Mouse (Mus musculus): ENCODE measurements around the gene Celf2. TPM values are rescaled to one million over a fixed set of nuclear protein-coding genes. Genes with fewer than 3 reads are reported as not detected.

Gene Celf2
- polyA plus RNA-seq, 1 experiment from 2014 or later: 92.4 TPM

GRCm38 (mm10) chr2:6730860-6731259 is 778.5 kb downstream of the Celf2 start:
- 51% methylated on average over 3 of the region's 3 CpGs for WGBS
- Histone ChIP-seq H3K27ac (ENCODE audit: low read length) (no peak overlapping the region), H3K9me3 (ENCODE audit: control insufficient read depth, low read length) (no peaks in the 10 kb centered on the region), H3K4me3 (ENCODE audit: low read length) (no peak overlapping the region), H3K36me3 (ENCODE audit: control insufficient read depth, insufficient read depth, low read length) (no peaks in the 10 kb centered on the region), H3K27me3 (ENCODE audit: control insufficient read depth, insufficient read depth, low read depth, low read length) (no peaks in the 10 kb centered on the region), H3K9ac (ENCODE audit: low read length) (no peak overlapping the region), H3K4me2 (ENCODE audit: low read depth, low read length) (no peak overlapping the region), H3K4me1 (replicated peaks; ENCODE audit: control insufficient read depth, insufficient read depth, low read length) (0 out of 2 replicates have a peak, but pooled peaks cover 3% of the 10 kb centered on the region)
- no peak for ATAC-seq (ENCODE audit: low read depth)

GRCm38 (mm10) chr2:6729984-6730383 is 779.4 kb downstream of the Celf2 start:
- H3K4me1 ChIP-seq (replicated peaks; ENCODE audit: control insufficient read depth, insufficient read depth, low read length): 0 out of 2 replicates have a peak, but pooled peaks cover 3% of the 10 kb centered on the region
- WGBS: 56% methylated on average over 9 of the region's 9 CpGs
- no peak overlapping the region for H3K4me3 ChIP-seq (ENCODE audit: low read length)
- no peak overlapping the region for H3K9ac ChIP-seq (ENCODE audit: low read length)
- H3K4me2 ChIP-seq (ENCODE audit: low read depth, low read length): no peak overlapping the region
- H3K9me3 ChIP-seq (ENCODE audit: control insufficient read depth, low read length): no peaks in the 10 kb centered on the region
- no peak overlapping the region for H3K27ac ChIP-seq (ENCODE audit: low read length)
- no peaks in the 10 kb centered on the region for H3K27me3 ChIP-seq (ENCODE audit: control insufficient read depth, insufficient read depth, low read depth, low read length)
- H3K36me3 ChIP-seq (ENCODE audit: control insufficient read depth, insufficient read depth, low read length): no peaks in the 10 kb centered on the region
- no peak for ATAC-seq (ENCODE audit: low read depth)

- ATAC-seq (ENCODE audit: low read depth): peak; percentile 36; the same call in 1 of the 2 replicates
- Histone ChIP-seq H3K9ac (ENCODE audit: low read length) (no peak overlapping the region), H3K4me2 (ENCODE audit: low read depth, low read length) (no peak overlapping the region), H3K27me3 (ENCODE audit: control insufficient read depth, insufficient read depth, low read depth, low read length) (no peaks in the 10 kb centered on the region), H3K36me3 (ENCODE audit: control insufficient read depth, insufficient read depth, low read length) (no peaks in the 10 kb centered on the region), H3K9me3 (ENCODE audit: control insufficient read depth, low read length) (no peaks in the 10 kb centered on the region), H3K4me3 (ENCODE audit: low read length) (no peak overlapping the region), H3K4me1 (replicated peaks; ENCODE audit: control insufficient read depth, insufficient read depth, low read length) (0 out of 2 replicates have a peak, but pooled peaks cover 3% of the 10 kb centered on the region), H3K27ac (ENCODE audit: low read length) (no peak overlapping the region)
- WGBS: 83% methylated on average over 2 of the region's 2 CpGs
Measured at GRCm38 (mm10) chr2:6728840-6729252, 780.5 kb downstream of the Celf2 start.

GRCm38 (mm10) chr2:6727366-6727765 is 782.0 kb downstream of the Celf2 start:
- no peaks in the 10 kb centered on the region for H3K27me3 ChIP-seq (ENCODE audit: control insufficient read depth, insufficient read depth, low read depth, low read length)
- no peaks in the 10 kb centered on the region for H3K9me3 ChIP-seq (ENCODE audit: control insufficient read depth, low read length)
- ATAC-seq (ENCODE audit: low read depth): no peak
- 81% methylated on average over 5 of the region's 5 CpGs for WGBS
- H3K4me2 ChIP-seq (ENCODE audit: low read depth, low read length): no peak overlapping the region
- H3K4me3 ChIP-seq (ENCODE audit: low read length): no peak overlapping the region
- H3K4me1 ChIP-seq (replicated peaks; ENCODE audit: control insufficient read depth, insufficient read depth, low read length): 0 out of 2 replicates have a peak, but pooled peaks cover 3% of the 10 kb centered on the region
- no peak overlapping the region for H3K27ac ChIP-seq (ENCODE audit: low read length)
- no peaks in the 10 kb centered on the region for H3K36me3 ChIP-seq (ENCODE audit: control insufficient read depth, insufficient read depth, low read length)
- H3K9ac ChIP-seq (ENCODE audit: low read length): no peak overlapping the region

GRCm38 (mm10) chr2:6726071-6726470 is 783.3 kb downstream of the Celf2 start:
- H3K27ac ChIP-seq (ENCODE audit: low read length): 0 out of 2 replicates have a peak overlapping the region, but pooled peaks have one; percentile 13
- no peaks in the 10 kb centered on the region for H3K27me3 ChIP-seq (ENCODE audit: control insufficient read depth, insufficient read depth, low read depth, low read length)
- H3K9me3 ChIP-seq (ENCODE audit: control insufficient read depth, low read length): no peaks in the 10 kb centered on the region
- no peak overlapping the region for H3K9ac ChIP-seq (ENCODE audit: low read length)
- H3K4me1 ChIP-seq (replicated peaks; ENCODE audit: control insufficient read depth, insufficient read depth, low read length): 0 out of 2 replicates have a peak, but pooled peaks cover 5% of the 10 kb centered on the region
- H3K4me3 ChIP-seq (ENCODE audit: low read length): no peak overlapping the region
- H3K36me3 ChIP-seq (ENCODE audit: control insufficient read depth, insufficient read depth, low read length): no peaks in the 10 kb centered on the region
- no peak overlapping the region for H3K4me2 ChIP-seq (ENCODE audit: low read depth, low read length)
- ATAC-seq (ENCODE audit: low read depth): peak; percentile 47; the same call in 1 of the 2 replicates
- WGBS: 63% methylated on average over 8 of the region's 8 CpGs

- H3K27me3 ChIP-seq (ENCODE audit: control insufficient read depth, insufficient read depth, low read depth, low read length): no peaks in the 10 kb centered on the region
- H3K27ac ChIP-seq (ENCODE audit: low read length): no peak overlapping the region
- 0 out of 2 replicates have a peak, but pooled peaks cover 3% of the 10 kb centered on the region for H3K4me1 ChIP-seq (replicated peaks; ENCODE audit: control insufficient read depth, insufficient read depth, low read length)
- no peaks in the 10 kb centered on the region for H3K9me3 ChIP-seq (ENCODE audit: control insufficient read depth, low read length)
- no peak for ATAC-seq (ENCODE audit: low read depth)
- H3K4me3 ChIP-seq (ENCODE audit: low read length): no peak overlapping the region
- H3K36me3 ChIP-seq (ENCODE audit: control insufficient read depth, insufficient read depth, low read length): no peaks in the 10 kb centered on the region
- H3K4me2 ChIP-seq (ENCODE audit: low read depth, low read length): no peak overlapping the region
- 61% methylated on average over 2 of the region's 2 CpGs for WGBS
- H3K9ac ChIP-seq (ENCODE audit: low read length): no peak overlapping the region
Measured at GRCm38 (mm10) chr2:6723602-6724001, 785.8 kb downstream of the Celf2 start.

GRCm38 (mm10) chr2:6721460-6722401 is 787.6 kb downstream of the Celf2 start:
- Histone ChIP-seq H3K9ac (ENCODE audit: low read length) (no peak overlapping the region), H3K4me3 (ENCODE audit: low read length) (peak overlapping the region; percentile 26), H3K27ac (ENCODE audit: low read length) (no peak overlapping the region), H3K9me3 (ENCODE audit: control insufficient read depth, low read length) (no peaks in the 10 kb centered on the region), H3K27me3 (ENCODE audit: control insufficient read depth, insufficient read depth, low read depth, low read length) (no peaks in the 10 kb centered on the region), H3K4me1 (replicated peaks; ENCODE audit: control insufficient read depth, insufficient read depth, low read length) (0 out of 2 replicates have a peak, but pooled peaks cover 3% of the 10 kb centered on the region), H3K4me2 (ENCODE audit: low read depth, low read length) (peak overlapping the region; percentile 48), H3K36me3 (ENCODE audit: control insufficient read depth, insufficient read depth, low read length) (no peaks in the 10 kb centered on the region)
- WGBS: 25% methylated on average over 17 of the region's 17 CpGs
- 0 out of 2 replicates have a peak, but pooled peaks have one; percentile 46 for ATAC-seq (ENCODE audit: low read depth)

- 42% methylated on average over 11 of the region's 11 CpGs for WGBS
- Histone ChIP-seq H3K36me3 (ENCODE audit: control insufficient read depth, insufficient read depth, low read length) (no peaks in the 10 kb centered on the region), H3K4me2 (ENCODE audit: low read depth, low read length) (peak overlapping the region; percentile 48), H3K4me1 (replicated peaks; ENCODE audit: control insufficient read depth, insufficient read depth, low read length) (0 out of 2 replicates have a peak, but pooled peaks cover 3% of the 10 kb centered on the region), H3K9me3 (ENCODE audit: control insufficient read depth, low read length) (no peaks in the 10 kb centered on the region), H3K27me3 (ENCODE audit: control insufficient read depth, insufficient read depth, low read depth, low read length) (no peaks in the 10 kb centered on the region), H3K27ac (ENCODE audit: low read length) (no peak overlapping the region), H3K4me3 (ENCODE audit: low read length) (peak overlapping the region; percentile 26), H3K9ac (ENCODE audit: low read length) (no peak overlapping the region)
- peak; percentile 66 for ATAC-seq (ENCODE audit: low read depth)
Measured at GRCm38 (mm10) chr2:6720753-6721459, 788.5 kb downstream of the Celf2 start.

GRCm38 (mm10) chr2:6718864-6719263 is 790.5 kb downstream of the Celf2 start:
- Histone ChIP-seq H3K4me3 (ENCODE audit: low read length) (no peak overlapping the region), H3K4me2 (ENCODE audit: low read depth, low read length) (no peak overlapping the region), H3K27me3 (ENCODE audit: control insufficient read depth, insufficient read depth, low read depth, low read length) (no peaks in the 10 kb centered on the region), H3K27ac (ENCODE audit: low read length) (no peak overlapping the region), H3K36me3 (ENCODE audit: control insufficient read depth, insufficient read depth, low read length) (no peaks in the 10 kb centered on the region), H3K4me1 (replicated peaks; ENCODE audit: control insufficient read depth, insufficient read depth, low read length) (0 out of 2 replicates have a peak, but pooled peaks cover 3% of the 10 kb centered on the region), H3K9ac (ENCODE audit: low read length) (no peak overlapping the region), H3K9me3 (ENCODE audit: control insufficient read depth, low read length) (no peaks in the 10 kb centered on the region)
- no peak for ATAC-seq (ENCODE audit: low read depth)
